Mouse (Mus musculus) liver, postnatal 0 days (tissue): ENCODE results near the gene Dpp8.

Source experiments
- CTCF ChIP-seq: sonication (generic); IDR thresholded peaks from 2 replicates; pipeline ENCODE4 v1.5.1; 2016; ENCODE audit warnings: antibody characterized with exemption, low read depth
- EP300 ChIP-seq: IDR thresholded peaks from 2 replicates; pipeline ENCODE4 v1.6.1; 2016; ENCODE audit warnings: antibody characterized with exemption, low read depth, mild to moderate bottlenecking

GRCm38 (mm10) chr9:65084198-65084807, 52.1 kb downstream of the Dpp8 start:
- TF ChIP-seq EP300 (no peak), CTCF (no peak)
